Mouse (Mus musculus) hindbrain, embryonic 16.5 days (tissue): Measurements from ENCODE around the gene Larp1b. TPM values are rescaled to one million over a fixed set of nuclear protein-coding genes. Genes with fewer than 3 reads are reported as not detected.

Experiments used
- ATAC-seq: fragments of 200-750 bp; cut with Nextera tagmentation; 2 replicates; pipeline ENCODE4 v1.8.0; 2017; ENCODE audit warnings: moderate TSS enrichment, moderate library complexity
- H3K27ac ChIP-seq: fragments of 300-500 bp; sonication (generic); 2 replicates; pipeline ENCODE4 v1.5.1; 2014; ENCODE audit warnings: low read depth, mild to moderate bottlenecking, control low read depth, low read length, moderate library complexity
- H3K27me3 ChIP-seq: fragments of 300-500 bp; sonication (generic); replicated peaks from 2 replicates; pipeline ENCODE4 v1.6.1; 2014; ENCODE audit warnings: low read length; ENCODE audit not compliant: control insufficient read depth, insufficient read depth
- H3K36me3 ChIP-seq: fragments of 300-500 bp; sonication (generic); 2 replicates; pipeline ENCODE4 v1.6.1; 2014; ENCODE audit warnings: mild to moderate bottlenecking, low read length, moderate library complexity, mixed read lengths; ENCODE audit not compliant: control insufficient read depth, insufficient read depth
- H3K4me1 ChIP-seq: fragments of 300-500 bp; sonication (generic); 2 replicates; pipeline ENCODE4 v1.6.1; 2014; ENCODE audit warnings: low read depth, low read length; ENCODE audit not compliant: control insufficient read depth, insufficient read depth
- H3K4me2 ChIP-seq: fragments of 300-500 bp; sonication (generic); 2 replicates; pipeline ENCODE4 v1.6.1; 2014; ENCODE audit warnings: mild to moderate bottlenecking, low read length, control low read depth, moderate library complexity
- H3K4me3 ChIP-seq: fragments of 300-500 bp; sonication (generic); 2 replicates; pipeline ENCODE4 v1.5.1; 2014; ENCODE audit warnings: mild to moderate bottlenecking, low read length, control low read depth, moderate library complexity
- H3K9ac ChIP-seq: fragments of 300-500 bp; sonication (generic); 2 replicates; pipeline ENCODE4 v1.6.1; 2014; ENCODE audit warnings: low read depth, mild to moderate bottlenecking, control low read depth, low read length, moderate library complexity
- H3K9me3 ChIP-seq: fragments of 300-500 bp; sonication (generic); 2 replicates; pipeline ENCODE4 v1.6.1; 2014; ENCODE audit warnings: mild to moderate bottlenecking, low read length, moderate library complexity; ENCODE audit not compliant: control insufficient read depth
- WGBS: fragments of 180-500 bp; shearing (Covaris S2); extraction: QIAGEN DNeasy Blood & Tissue Kit; methylation state at CpG from one replicate; pipeline ENCODE4 v1.1.7; 2014; 5-methylcytosine and 5-hydroxymethylcytosine counted together
- polyA plus RNA-seq: library from polyadenylated mRNA; unstranded; fragments of >200 nt; fragmentation: Nextera tagmentation; extraction: Ambion mirVana; gene quantifications from 2 replicates; pipeline ENCODE4 v1.2.1, GENCODE M21; 2015

The Larp1b gene
- polyA plus RNA-seq, 1 experiment from 2014 or later, result 5.6 TPM

- Histone ChIP-seq H3K4me1 (no peaks in the 10 kb centered on the region), H3K36me3 (no peaks in the 10 kb centered on the region), H3K9ac (no peak overlapping the region), H3K27ac (no peak overlapping the region), H3K4me2 (no peak overlapping the region), H3K27me3 (no peaks in the 10 kb centered on the region), H3K9me3 (no peaks in the 10 kb centered on the region), H3K4me3 (no peak overlapping the region)
- 69% methylated on average over 2 of the region's 2 CpGs for WGBS
- ATAC-seq, result no peak
Observed at GRCm38 (mm10) chr3:41070519-41070918, 120.9 kb downstream of the Larp1b start.

- Histone ChIP-seq H3K4me1 (peaks cover 2% of the 10 kb centered on the region), H3K9ac (no peak overlapping the region), H3K27me3 (no peaks in the 10 kb centered on the region), H3K36me3 (no peaks in the 10 kb centered on the region), H3K27ac (no peak overlapping the region), H3K9me3 (no peaks in the 10 kb centered on the region), H3K4me3 (no peak overlapping the region), H3K4me2 (no peak overlapping the region)
- ATAC-seq, result no peak
- WGBS, result 66% methylated on average over 8 of the region's 8 CpGs
Observed at GRCm38 (mm10) chr3:41075376-41075775, 125.7 kb downstream of the Larp1b start.

GRCm38 (mm10) chr3:41078673-41079072 lies 129.0 kb downstream of the Larp1b start:
- H3K27me3 ChIP-seq, result no peaks in the 10 kb centered on the region
- ATAC-seq, result no peak
- 99% methylated on average over 2 of the region's 2 CpGs for WGBS
- no peaks in the 10 kb centered on the region for H3K36me3 ChIP-seq
- H3K9me3 ChIP-seq, result no peaks in the 10 kb centered on the region
- H3K4me1 ChIP-seq, result peaks cover 14% of the 10 kb centered on the region
- H3K4me3 ChIP-seq, result no peak overlapping the region
- H3K9ac ChIP-seq, result no peak overlapping the region
- H3K27ac ChIP-seq, result no peak overlapping the region
- no peak overlapping the region for H3K4me2 ChIP-seq

- H3K4me3 ChIP-seq, result peak overlapping the region; percentile 9; the same call in 1 of the 2 replicates
- WGBS, result 45% methylated on average over 3 of the region's 3 CpGs
- no peaks in the 10 kb centered on the region for H3K27me3 ChIP-seq
- no peaks in the 10 kb centered on the region for H3K36me3 ChIP-seq
- ATAC-seq, result no peak
- H3K4me2 ChIP-seq, result peak overlapping the region; percentile 89
- H3K9ac ChIP-seq, result no peak overlapping the region; the same call in 1 of the 2 replicates
- H3K27ac ChIP-seq, result no peak overlapping the region
- H3K9me3 ChIP-seq, result no peaks in the 10 kb centered on the region
- H3K4me1 ChIP-seq, result peaks cover 14% of the 10 kb centered on the region
Observed at GRCm38 (mm10) chr3:41080724-41081123, 131.1 kb downstream of the Larp1b start.

GRCm38 (mm10) chr3:41081474-41082301 lies 132.1 kb downstream of the Larp1b start:
- peaks cover 14% of the 10 kb centered on the region for H3K4me1 ChIP-seq
- H3K9ac ChIP-seq, result peak overlapping the region; percentile 87
- H3K4me2 ChIP-seq, result peak overlapping the region; percentile 89
- no peaks in the 10 kb centered on the region for H3K27me3 ChIP-seq
- no peaks in the 10 kb centered on the region for H3K9me3 ChIP-seq
- no peaks in the 10 kb centered on the region for H3K36me3 ChIP-seq
- H3K27ac ChIP-seq, result peak overlapping the region; percentile 82
- peak overlapping the region; percentile 94 for H3K4me3 ChIP-seq
- no peak for ATAC-seq
- 3% methylated on average over 23 of the region's 23 CpGs for WGBS

GRCm38 (mm10) chr3:41082520-41082884 lies 132.9 kb downstream of the Larp1b start:
- ATAC-seq, result peak; percentile 62
- peak overlapping the region; percentile 94 for H3K4me3 ChIP-seq
- peaks cover 14% of the 10 kb centered on the region for H3K4me1 ChIP-seq
- H3K27ac ChIP-seq, result peak overlapping the region; percentile 82
- H3K9me3 ChIP-seq, result no peaks in the 10 kb centered on the region
- WGBS, result 0% methylated on average over 38 of the region's 43 CpGs
- H3K4me2 ChIP-seq, result peak overlapping the region; percentile 89
- H3K27me3 ChIP-seq, result no peaks in the 10 kb centered on the region
- peak overlapping the region; percentile 87 for H3K9ac ChIP-seq
- no peaks in the 10 kb centered on the region for H3K36me3 ChIP-seq

GRCm38 (mm10) chr3:41082885-41083789 lies 133.5 kb downstream of the Larp1b start, which contains the start of gene Pgrmc2:
Gene Pgrmc2 (minus strand): TSS chr3:41083046.
- Histone ChIP-seq H3K9me3 (no peaks in the 10 kb centered on the region), H3K9ac (peak within 1 kb of the TSS; percentile 87), H3K27me3 (no peaks in the 10 kb centered on the region), H3K36me3 (no peaks in the 10 kb centered on the region), H3K4me1 (peaks cover 14% of the 10 kb centered on the region), H3K4me3 (peak within 1 kb of the TSS; percentile 94), H3K27ac (peak within 1 kb of the TSS; percentile 93), H3K4me2 (peak within 1 kb of the TSS; percentile 89)
- 0% methylated on average over 85 of the region's 95 CpGs for WGBS
- peak; percentile 99 for ATAC-seq

GRCm38 (mm10) chr3:41083790-41084112 lies 134.1 kb downstream of the Larp1b start:
- WGBS, result 3% methylated on average over 6 of the region's 6 CpGs
- H3K36me3 ChIP-seq, result no peaks in the 10 kb centered on the region
- H3K27me3 ChIP-seq, result no peaks in the 10 kb centered on the region
- ATAC-seq, result peak; percentile 28
- H3K4me1 ChIP-seq, result peaks cover 14% of the 10 kb centered on the region
- H3K27ac ChIP-seq, result peak overlapping the region; percentile 93
- H3K9ac ChIP-seq, result peak overlapping the region; percentile 83
- peak overlapping the region; percentile 59 for H3K4me2 ChIP-seq
- no peaks in the 10 kb centered on the region for H3K9me3 ChIP-seq
- H3K4me3 ChIP-seq, result peak overlapping the region; percentile 94

GRCm38 (mm10) chr3:41084421-41084820 lies 134.8 kb downstream of the Larp1b start:
- no peaks in the 10 kb centered on the region for H3K36me3 ChIP-seq
- H3K4me3 ChIP-seq, result no peak overlapping the region
- H3K27me3 ChIP-seq, result no peaks in the 10 kb centered on the region
- no peak overlapping the region for H3K9ac ChIP-seq
- WGBS, result 81% methylated on average over 5 of the region's 5 CpGs
- H3K27ac ChIP-seq, result no peak overlapping the region
- peak overlapping the region; percentile 59 for H3K4me2 ChIP-seq
- no peaks in the 10 kb centered on the region for H3K9me3 ChIP-seq
- H3K4me1 ChIP-seq, result peaks cover 14% of the 10 kb centered on the region
- no peak for ATAC-seq
